Mouse (Mus musculus): ENCODE results near the gene Tdrd5. TPM values are rescaled to one million over a fixed set of nuclear protein-coding genes. Genes with fewer than 3 reads are reported as not detected.

The Tdrd5 gene
- 0.08 and 0.15 TPM in 2 replicates for polyA plus RNA-seq (2015; fragmentation: Nextera tagmentation; extraction: Ambion mirVana)

DNA sequence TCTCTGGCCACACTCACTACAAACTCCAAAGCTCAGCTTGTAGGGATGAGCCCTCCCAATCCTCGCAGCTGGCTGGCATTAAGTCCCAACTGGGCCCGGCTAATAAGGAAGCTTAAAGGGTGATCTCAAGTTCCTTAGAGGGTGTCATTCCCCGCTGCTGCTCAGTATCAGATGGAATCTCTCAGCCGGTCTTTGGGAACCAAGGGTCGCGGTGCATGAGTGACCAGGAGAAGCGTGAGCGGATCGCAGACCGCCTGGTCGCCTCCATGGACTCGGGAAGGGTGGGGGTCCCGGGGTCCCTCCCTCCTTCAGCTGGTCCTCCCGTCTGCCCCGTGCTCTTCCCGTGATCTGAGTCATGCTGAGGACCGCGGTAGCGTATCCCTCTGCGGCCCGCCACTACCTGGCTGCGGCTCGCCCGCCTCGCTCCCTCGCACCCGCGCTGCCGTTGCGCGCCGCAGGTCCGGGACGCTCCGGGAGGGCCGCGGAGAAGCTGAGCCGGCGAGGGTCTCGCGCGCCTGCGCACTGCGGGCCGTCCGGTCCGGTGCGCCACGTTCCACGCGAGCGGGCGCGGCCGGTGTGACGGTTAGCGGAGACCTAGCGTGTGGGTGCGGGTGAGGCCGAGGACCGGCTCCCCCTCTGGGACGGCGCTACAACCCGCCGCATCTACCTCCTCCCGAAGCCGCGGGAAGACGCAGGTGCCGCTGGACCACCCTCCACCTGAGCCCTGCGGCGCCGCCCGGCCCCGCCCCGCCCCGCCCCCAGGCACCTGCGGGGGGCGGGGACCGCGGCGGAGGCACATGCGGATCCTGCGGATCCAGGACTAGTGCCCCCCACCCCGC lies at the start of gene Tdrd5:
TSS of gene Tdrd5 (minus strand) at position 754 of the 839 bp plus-strand sequence.

DNA sequence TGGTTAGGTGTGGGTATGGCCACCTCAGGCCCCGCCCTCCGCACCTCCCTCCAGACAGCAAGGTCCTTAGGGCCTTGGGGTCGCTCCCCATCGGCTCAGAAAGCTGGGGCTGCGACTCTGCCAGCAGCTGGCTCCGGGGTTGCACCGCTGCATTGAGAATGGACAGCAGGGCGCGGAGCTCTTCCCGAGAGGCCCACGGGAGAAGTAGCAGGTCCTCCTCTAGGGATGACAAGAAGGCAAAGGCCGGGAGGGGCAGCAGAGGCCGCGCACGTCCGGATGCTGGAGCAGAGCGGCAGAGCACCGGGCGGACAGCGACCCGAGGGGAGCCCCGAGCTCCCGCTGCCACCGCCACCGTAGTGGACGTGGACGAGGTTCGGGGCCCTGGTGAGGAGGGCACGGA lies 7.2 kb upstream of the Tdrd5 start, which contains the start of gene Nphs2:
TSS of gene Nphs2 (plus strand) at position 98 of the 400 bp plus-strand sequence.

Other genes with a start within 250 kb of the Tdrd5 start
- 0.04 and 0.12 TPM in 2 replicates for gene Fam163a, start 98.6 kb downstream of the Tdrd5 start, polyA plus RNA-seq (2015; fragmentation: Nextera tagmentation; extraction: Ambion mirVana)
- gene Nphs2, start 7.1 kb upstream of the Tdrd5 start, polyA plus RNA-seq (2015; fragmentation: Nextera tagmentation; extraction: Ambion mirVana): 0.08 and 0.13 TPM in 2 replicates
- 537 and 614 TPM in 2 replicates for gene Gm2000, start 62.4 kb upstream of the Tdrd5 start, polyA plus RNA-seq (2015; fragmentation: Nextera tagmentation; extraction: Ambion mirVana)
- 0.10 and 0.48 TPM in 2 replicates for gene Axdnd1, start 117.5 kb upstream of the Tdrd5 start, polyA plus RNA-seq (2015; fragmentation: Nextera tagmentation; extraction: Ambion mirVana)
- gene Soat1, start 170.7 kb upstream of the Tdrd5 start, polyA plus RNA-seq (2015; fragmentation: Nextera tagmentation; extraction: Ambion mirVana): 8.0 and 10.4 TPM in 2 replicates
- gene Gm10031, start 220.3 kb upstream of the Tdrd5 start, polyA plus RNA-seq (2015; fragmentation: Nextera tagmentation; extraction: Ambion mirVana): 0.37 and 0.48 TPM in 2 replicates

Data from skeletal muscle tissue, postnatal 0 days (tissue).